Mouse (Mus musculus) layer of hippocampus, adult 9-10 months (tissue): ENCODE measurements around the gene Med19.
"Not testable (repeated sequence)": the region's sequence is repeated elsewhere in the genome, so short reads cannot be mapped to it uniquely, and the experiment has no call there.

Source experiments
- DNase-seq: peaks from one replicate; pipeline ENCODE4 v3.0.0; 2022; ENCODE audit warnings: low spot score

Gene Med19

DNA sequence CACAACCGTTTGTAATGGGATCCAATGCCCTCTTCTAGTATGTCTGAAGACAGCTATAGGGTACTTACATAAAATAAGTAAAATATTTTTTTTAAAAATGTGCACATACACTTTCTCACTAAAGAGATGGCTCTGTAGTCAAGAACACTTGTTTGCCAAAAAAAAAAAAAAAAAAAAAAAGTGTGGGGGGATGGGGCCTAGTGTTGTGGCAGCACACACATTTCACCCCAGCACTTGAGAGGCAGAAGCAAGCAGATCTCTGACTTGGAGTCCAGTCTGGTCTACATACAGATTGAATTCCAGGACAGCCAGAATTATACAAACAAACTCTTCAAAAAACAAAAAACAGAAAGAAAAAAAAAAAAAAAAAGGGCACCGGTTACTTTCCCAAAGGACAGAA lies 42.5 kb downstream of the Med19 start:
- no peak for DNase-seq

DNA sequence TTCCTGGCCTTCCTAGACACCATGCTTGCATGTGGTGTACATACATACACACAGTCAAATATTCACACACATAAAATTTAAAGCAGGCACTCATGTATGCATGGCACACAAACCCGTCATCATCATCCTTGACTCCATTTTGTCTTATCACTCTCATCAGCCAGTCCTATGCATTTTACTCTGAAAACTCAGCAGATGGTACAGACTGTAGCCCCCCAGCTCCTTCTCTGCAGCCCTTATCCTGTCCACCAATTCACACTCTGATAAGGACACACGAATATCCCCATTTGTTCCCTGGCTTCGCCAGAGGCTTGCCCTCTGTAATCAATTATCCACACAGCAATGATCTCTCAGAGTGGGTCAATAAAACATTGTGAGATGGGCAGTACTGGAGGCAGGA lies 43.0 kb downstream of the Med19 start:
- no peak for DNase-seq

DNA sequence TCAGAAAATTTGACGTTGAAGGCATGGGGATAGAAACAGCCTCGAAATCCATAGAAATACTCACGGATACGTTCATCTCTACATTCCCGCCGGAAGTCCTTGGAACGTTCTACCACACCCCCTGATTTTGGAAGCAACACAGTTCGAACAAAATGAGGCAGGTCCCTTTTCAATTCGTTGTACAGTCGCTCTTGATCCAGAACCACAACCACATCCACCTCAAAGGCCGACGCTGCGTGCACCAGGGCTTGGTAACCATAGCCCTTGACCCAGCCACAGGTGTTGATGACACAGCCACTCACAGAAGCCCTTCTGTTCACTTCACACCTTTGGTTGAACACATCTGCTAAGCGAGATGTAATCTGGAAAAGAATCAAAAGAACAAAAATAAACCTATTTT lies 45.7 kb downstream of the Med19 start:
- DNase-seq, result no peak

DNA sequence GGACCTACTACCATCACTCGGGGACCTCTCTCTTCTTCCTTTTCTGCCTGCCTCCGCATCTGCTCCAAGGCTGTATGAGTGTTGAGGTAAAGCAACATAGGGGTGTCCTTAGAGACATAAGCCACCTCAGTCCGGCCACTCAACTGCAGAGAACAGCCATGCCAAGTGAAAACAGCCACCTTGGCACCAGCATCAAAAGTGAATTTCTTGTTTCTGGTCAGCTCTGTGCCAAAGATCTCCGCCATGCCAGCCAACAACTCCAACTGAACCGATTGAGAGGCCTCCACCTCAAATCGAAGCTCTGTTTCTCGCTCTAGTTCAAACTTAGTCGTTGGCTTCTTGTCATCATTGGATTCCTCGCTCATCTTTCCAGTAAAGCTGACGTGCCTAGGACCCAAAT lies 47.6 kb downstream of the Med19 start:
- no peak for DNase-seq

DNA sequence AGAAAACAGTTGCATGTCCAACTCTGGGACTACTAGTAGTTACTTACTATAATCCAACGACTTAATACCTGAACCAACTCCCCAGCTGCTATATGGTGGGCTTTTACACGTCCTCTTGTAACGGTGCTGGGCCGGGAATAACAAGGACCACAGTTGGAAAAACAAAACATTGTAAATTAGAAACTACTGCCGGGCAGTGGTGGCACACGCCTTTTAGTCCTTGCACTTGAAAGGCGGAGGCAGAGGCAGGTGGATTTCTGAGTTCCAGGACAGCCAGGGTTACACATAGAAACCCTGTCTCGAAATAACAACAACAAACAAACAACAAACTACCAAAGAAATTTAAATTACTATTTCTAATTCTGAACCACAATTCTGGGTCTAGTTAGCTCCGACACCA lies 48.5 kb downstream of the Med19 start:
- no peak for DNase-seq

DNA sequence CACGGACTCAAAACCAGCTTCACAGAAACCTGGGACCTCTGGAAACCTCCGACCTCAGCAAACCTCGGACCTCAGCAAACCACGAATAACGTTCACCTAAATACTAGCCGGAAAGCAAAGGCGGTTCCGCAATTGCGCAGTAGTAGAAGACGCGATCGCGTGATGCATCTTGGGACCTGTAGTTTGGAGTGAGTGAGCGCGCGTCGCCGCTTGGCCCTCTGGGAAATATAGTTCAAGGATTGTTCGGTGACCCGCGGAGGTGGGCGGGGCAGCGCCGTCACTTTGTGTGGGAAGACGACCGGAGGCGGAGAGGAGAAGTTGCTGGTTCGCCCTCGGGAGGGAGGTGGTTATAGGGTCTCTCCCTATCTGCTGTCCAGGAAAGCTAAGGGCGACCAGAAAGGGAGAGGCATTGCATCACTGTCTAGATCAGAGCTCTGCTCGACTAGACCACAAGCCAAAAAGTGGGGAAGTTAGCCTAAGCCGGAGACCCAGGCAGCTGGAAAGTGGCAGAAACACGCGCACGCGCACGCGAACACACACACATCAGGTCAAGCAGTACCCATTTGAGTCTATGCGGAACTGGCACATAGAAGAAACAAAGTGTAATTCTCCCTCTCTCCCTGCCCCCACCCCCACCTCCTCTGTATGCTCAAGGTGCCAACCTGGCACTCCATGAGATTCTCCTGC lies 49.1 kb downstream of the Med19 start, which contains the start of gene Clp1:
Gene Clp1, minus strand, starts transcription at position 179 of the 687 bp plus-strand sequence.
- peak; percentile 96 for DNase-seq

DNA sequence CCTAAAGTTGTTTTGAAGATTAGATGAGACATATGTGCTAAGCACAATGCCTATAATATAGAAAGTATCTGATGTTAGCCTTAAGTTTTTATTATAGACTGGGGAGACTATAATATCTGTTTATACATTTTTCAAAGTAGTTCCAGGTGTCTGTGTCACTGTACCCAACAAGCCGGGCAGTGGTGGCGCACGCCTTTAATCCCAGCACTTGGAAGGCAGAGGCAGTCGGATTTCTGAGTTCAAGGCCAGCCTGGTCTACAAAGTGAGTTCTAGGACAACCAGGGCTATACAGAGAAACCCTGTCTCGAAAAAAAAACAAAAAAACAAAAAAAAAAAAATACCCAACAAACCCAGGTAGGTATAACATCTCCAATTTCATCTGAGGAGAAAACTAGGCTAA lies 50.0 kb downstream of the Med19 start:
- not testable (repeated sequence) for DNase-seq

DNA sequence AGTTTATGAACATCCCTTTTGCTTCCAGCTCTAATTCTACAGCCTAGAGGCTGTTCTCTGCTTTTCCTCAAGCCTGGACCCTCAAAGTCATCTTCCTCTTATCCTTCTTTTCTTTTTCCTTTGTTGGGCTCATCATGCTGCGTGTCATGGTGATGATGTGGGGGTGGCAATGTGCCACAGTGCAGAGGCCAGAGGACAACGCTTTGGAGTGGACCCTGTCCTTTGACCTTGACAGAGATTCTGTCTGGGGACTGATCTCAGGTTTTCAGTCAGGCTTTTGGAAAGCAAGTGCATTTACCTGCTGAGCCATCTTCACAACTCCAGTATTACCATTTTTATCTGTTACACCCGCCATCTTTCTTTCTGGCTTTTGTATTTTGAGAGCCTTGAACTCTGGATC lies 53.0 kb downstream of the Med19 start:
- DNase-seq, result no peak

DNA sequence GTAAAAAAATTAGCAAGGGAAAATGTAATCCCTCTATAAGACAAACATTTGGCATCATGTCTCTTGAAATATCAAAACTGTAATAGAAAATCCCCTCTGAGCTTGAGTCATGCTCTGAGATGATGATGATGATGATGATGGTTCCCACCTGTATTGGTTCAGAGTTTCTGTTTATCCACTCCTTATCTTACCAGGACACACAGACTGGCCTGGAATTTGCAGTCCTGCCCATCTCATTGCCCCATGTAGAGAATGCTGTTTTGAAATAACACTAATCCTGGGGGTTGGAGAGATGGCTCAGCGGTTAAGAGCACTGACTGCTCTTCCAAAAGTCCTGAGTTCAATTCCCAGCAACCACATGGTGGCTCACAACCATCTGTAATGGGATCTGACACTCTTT lies 54.2 kb downstream of the Med19 start:
- no peak for DNase-seq

DNA sequence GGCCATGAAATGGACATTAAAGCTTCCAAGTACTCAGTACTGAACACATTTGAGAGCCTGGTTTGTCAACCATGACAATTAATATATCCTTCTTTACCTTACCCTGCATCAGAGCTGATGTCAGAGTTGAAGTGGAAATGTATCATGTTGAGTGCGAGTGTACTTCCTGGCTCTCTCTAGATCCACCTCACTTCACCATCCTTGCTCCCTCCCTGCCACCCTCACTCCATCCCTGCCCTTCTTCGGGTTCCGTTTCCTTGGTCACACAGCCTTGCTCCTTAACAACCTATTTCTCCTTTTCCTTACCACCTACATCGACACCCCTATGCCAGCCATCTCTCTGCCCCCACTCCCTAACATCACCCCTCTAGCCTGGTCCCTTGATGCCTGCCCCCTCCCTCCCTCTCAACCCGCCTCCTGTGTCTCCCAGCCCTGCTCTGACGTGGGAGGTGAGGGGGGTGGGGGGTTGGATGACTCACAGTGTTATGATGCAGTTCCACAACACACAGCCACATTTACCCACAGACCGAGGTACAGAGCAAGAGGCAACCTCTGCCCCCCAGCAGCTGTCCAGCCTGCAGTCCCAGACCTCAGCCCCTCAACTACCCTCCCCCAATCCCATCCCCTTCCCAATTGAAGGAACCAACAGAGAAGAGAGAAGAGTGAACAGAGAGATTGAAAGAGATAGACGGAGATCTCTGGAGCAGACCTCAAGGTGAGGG lies 55.5 kb downstream of the Med19 start, which contains the start of gene Ypel4:
Gene Ypel4, plus strand, starts transcription at position 480 of the 722 bp plus-strand sequence.
- no peak for DNase-seq

DNA sequence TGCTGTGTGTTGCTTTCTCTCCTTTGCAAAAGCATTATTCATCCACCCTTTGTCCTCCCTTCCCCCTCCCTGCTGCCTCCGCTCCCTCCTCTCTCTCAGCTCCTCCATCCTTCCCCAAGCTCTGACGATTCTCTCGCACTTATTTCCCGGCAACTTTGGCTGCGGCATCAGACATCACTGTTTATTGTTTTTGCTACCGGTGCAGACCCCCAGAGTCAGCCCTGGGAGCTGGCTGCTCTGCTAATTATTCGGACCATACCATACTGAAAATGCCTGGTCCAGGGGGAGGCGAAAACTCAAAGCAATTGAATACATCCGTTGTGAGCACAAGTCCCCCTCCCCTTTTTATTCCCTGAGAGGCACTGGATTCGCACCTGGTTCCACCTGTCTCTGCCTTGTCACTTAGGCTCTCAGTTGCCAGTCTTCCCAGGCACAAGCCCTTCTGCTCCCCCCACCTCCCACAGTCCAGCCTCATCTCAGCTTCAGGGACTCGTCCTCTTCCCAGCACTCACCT lies 56.2 kb downstream of the Med19 start:
- no peak for DNase-seq

DNA sequence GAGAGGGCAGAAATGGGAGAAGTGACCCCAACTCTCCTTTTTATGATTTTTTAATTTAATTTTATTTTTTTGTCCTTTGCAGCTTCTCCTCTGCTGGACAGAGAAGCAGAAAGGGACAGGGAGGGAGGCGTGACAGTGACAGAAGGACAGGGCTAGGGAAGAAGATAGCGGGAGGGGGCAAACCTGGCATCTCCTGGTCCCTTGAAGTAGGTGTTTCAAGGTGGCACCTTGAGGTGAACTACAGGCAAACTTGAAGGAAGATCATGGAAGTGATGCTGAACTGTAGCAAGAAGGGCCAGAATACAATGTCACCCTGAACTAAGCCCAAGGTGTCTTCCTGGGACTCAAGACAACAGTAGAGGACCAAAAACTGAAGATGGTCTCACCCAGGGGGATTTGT lies 56.7 kb downstream of the Med19 start:
- no peak for DNase-seq

DNA sequence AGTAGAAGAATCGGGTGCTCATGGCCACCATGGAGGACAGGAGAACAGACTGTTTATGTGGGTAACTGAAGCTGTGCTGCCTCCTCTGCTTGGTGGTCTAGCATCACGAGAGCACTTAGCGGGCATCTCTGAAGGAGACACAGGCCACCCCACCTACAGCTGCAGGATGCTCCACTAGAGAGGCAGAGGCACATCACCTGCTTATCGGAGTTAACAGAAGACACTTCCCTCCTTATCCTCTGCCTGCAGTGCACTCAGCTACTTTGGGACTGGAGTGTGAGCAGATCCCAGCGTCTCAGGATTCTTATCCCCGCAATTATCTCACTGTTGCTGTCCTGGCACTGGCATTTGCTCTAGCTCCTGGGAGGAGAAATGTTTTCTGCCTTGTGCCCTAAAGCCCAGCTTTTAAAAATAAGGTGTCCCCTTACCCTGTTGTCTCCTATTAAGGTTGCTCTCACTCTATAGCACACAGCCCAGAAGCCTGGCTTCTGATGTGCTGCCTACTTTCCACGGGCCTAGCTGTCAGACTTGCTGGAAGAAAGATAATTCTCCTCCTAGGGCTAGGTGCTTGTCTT lies 57.2 kb downstream of the Med19 start:
- no peak for DNase-seq

DNA sequence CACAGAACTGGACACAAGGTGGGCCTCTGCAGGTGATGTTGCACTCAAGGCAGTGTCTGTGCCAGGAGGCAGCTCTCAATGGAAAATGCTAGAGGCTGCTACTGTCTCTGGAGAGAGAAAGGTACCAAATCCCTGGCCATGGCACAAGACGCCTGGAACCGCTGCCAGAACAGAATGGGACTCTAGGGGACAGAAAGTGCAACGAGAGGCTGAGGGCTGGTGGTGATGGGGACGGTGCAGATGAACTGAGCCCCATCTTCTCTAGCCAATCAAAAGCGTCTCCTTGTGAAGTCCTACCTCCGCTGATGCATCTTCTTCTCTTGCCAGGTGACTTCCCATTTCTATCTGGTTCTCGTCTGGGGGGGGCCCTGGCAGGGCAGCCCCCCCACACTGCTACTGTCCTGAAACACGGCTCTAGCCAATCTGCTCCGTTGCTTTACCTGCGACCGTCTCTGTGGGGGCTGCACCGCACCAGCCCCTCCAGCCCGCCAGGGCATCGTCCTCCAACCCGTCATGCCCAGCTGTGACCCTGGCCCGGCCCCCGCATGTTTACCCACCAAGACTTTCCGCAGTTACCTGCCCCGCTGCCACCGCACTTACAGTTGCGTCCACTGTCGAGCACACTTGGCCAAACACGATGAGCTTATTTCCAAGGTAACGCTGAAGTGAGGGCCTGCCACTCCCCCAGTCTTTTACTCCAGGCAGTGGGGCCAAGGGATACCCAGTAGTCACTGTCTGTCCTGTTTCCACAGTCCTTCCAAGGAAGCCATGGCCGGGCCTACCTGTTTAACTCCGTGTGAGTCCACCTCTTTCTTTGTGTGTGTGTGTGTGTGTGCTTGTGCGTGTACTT lies 58.3 kb downstream of the Med19 start:
- DNase-seq, result no peak

DNA sequence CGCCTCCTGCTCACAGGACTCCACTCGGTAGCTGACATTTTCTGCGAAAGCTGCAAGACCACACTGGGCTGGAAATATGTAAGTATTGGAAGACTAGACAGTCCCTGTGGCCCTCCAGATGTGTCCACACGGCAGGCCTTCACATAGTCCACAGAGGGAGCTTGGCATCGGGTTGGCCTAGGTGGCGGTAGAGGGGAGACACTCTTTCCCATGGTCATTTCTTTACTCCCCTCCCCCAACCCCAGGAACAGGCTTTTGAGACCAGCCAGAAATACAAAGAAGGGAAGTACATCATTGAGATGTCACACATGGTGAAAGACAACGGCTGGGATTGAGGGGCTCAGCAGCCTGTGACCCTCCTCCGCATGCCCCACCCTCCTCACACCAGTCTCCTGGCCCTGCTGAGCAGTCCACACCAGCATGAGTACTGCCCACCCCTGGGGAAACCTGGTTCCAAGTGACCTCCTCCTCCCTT lies 59.3 kb downstream of the Med19 start:
- no peak for DNase-seq
